Mouse (Mus musculus): Measurements from ENCODE around the gene Mdm4. TPM values are rescaled to one million over a fixed set of nuclear protein-coding genes. Genes with fewer than 3 reads are reported as not detected.

Mdm4 gene
- polyA plus RNA-seq, 1 experiment, result 24.5 TPM

- WGBS, result 64% methylated on average over 6 of the region's 6 CpGs
- H3K4me3 ChIP-seq (ENCODE audit: insufficient read depth, low read depth, low read length), result no peak overlapping the region
- H3K4me1 ChIP-seq (ENCODE audit: control insufficient read depth, insufficient read depth, low read length), result no peaks in the 10 kb centered on the region
- no peak overlapping the region for H3K27ac ChIP-seq (ENCODE audit: insufficient read depth, low read depth, low read length)
- DNase-seq, result no peak
- no peaks in the 10 kb centered on the region for H3K36me3 ChIP-seq (ENCODE audit: control insufficient read depth, insufficient read depth, low read length)
- TF ChIP-seq CTCF (conservative IDR thresholded peaks at IDR 0.05; ENCODE audit: insufficient read depth, insufficient read length, low read depth, low read length) (no peak), POLR2A (IDR thresholded peaks at IDR 0.05; ENCODE audit: low read depth, low read length) (no peak)
- H3K27me3 ChIP-seq (replicated peaks; ENCODE audit: control insufficient read depth, insufficient read depth, low read length), result no peaks in the 10 kb centered on the region
Measured at GRCm38 (mm10) chr1:132915849-132916493, 114.4 kb downstream of the Mdm4 start.

- 56% methylated on average over 11 of the region's 11 CpGs for WGBS
- H3K27ac ChIP-seq (ENCODE audit: insufficient read depth, low read depth, low read length), result no peak overlapping the region
- H3K36me3 ChIP-seq (ENCODE audit: control insufficient read depth, insufficient read depth, low read length), result no peaks in the 10 kb centered on the region
- no peaks in the 10 kb centered on the region for H3K4me1 ChIP-seq (ENCODE audit: control insufficient read depth, insufficient read depth, low read length)
- TF ChIP-seq CTCF (conservative IDR thresholded peaks at IDR 0.05; ENCODE audit: insufficient read depth, insufficient read length, low read depth, low read length) (no peak), POLR2A (IDR thresholded peaks at IDR 0.05; ENCODE audit: low read depth, low read length) (no peak)
- no peaks in the 10 kb centered on the region for H3K27me3 ChIP-seq (replicated peaks; ENCODE audit: control insufficient read depth, insufficient read depth, low read length)
- no peak for DNase-seq
- no peak overlapping the region for H3K4me3 ChIP-seq (ENCODE audit: insufficient read depth, low read depth, low read length)
Measured at GRCm38 (mm10) chr1:132910414-132911041, 119.8 kb downstream of the Mdm4 start.

DNA sequence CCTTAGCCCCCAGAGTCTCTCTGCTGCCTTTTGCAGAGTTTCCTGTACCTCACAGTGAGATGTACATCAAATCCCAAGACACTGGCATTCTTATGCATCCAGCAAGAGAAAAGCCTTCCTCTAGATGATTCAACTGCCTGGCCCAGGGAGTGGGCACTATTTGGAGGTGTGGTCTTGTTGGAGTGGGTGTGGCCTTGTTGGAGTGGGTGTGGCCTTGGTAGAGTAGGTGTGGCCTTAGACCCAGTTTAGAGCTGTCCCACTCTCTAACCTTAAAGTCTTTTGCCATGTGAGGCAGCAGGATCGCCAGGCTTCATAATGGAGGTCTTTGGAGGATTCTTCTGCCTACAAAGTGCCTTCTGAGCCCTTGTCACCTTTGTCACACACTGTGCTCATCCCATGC lies 120.4 kb downstream of the Mdm4 start:
- no peak overlapping the region for H3K27ac ChIP-seq (ENCODE audit: insufficient read depth, low read depth, low read length)
- no peak for DNase-seq
- no peaks in the 10 kb centered on the region for H3K36me3 ChIP-seq (ENCODE audit: control insufficient read depth, insufficient read depth, low read length)
- no peak overlapping the region for H3K4me3 ChIP-seq (ENCODE audit: insufficient read depth, low read depth, low read length)
- no peaks in the 10 kb centered on the region for H3K4me1 ChIP-seq (ENCODE audit: control insufficient read depth, insufficient read depth, low read length)
- 83% methylated on average over 1 of the region's 1 CpGs for WGBS
- H3K27me3 ChIP-seq (replicated peaks; ENCODE audit: control insufficient read depth, insufficient read depth, low read length), result no peaks in the 10 kb centered on the region
- TF ChIP-seq CTCF (conservative IDR thresholded peaks at IDR 0.05; ENCODE audit: insufficient read depth, insufficient read length, low read depth, low read length) (no peak), POLR2A (IDR thresholded peaks at IDR 0.05; ENCODE audit: low read depth, low read length) (no peak)

Other genes starting within 250 kb of the Mdm4 start
- 0.36 and 0.57 TPM in 2 replicates for gene Lrrn2, start 150.3 kb downstream of the Mdm4 start, polyA plus RNA-seq (2012; rRNA removed)
- 3.6 TPM in 2 replicates for gene Pik3c2b, start 15.1 kb upstream of the Mdm4 start, polyA plus RNA-seq (2012; rRNA removed)
- gene Ppp1r15b, start 100.6 kb upstream of the Mdm4 start, polyA plus RNA-seq (2012; rRNA removed), result 22.2 and 23.9 TPM in 2 replicates
- gene Plekha6, start 133.6 kb upstream of the Mdm4 start, polyA plus RNA-seq (2012; rRNA removed), result 91.4 and 98.1 TPM in 2 replicates

Data from kidney, adult 2 months (tissue).